Mouse (Mus musculus) lung, postnatal 0 days (tissue): ENCODE data around the gene Agbl4. TPM values are rescaled to one million over a fixed set of nuclear protein-coding genes. Genes with fewer than 3 reads are reported as not detected.

Source experiments
- ATAC-seq: fragments of 200-750 bp; cut with Nextera tagmentation; 2 replicates; pipeline ENCODE4 v1.8.0; 2017; ENCODE audit warnings: moderate library complexity
- DNase-seq: peaks from one replicate; pipeline ENCODE4 v3.0.0-alpha.2; 2016; ENCODE audit warnings: low spot score
- H3K27ac ChIP-seq: fragments of 300-500 bp; sonication (generic); 2 replicates; pipeline ENCODE4 v1.5.1; 2014; ENCODE audit warnings: antibody characterized with exemption, mild to moderate bottlenecking, low read length, mixed read lengths
- H3K27me3 ChIP-seq: fragments of 300-500 bp; sonication (generic); replicated peaks from 2 replicates; pipeline ENCODE4 v1.6.1; 2014; ENCODE audit warnings: low read length, mixed read lengths; ENCODE audit not compliant: insufficient read depth
- H3K36me3 ChIP-seq: fragments of 300-500 bp; sonication (generic); 2 replicates; pipeline ENCODE4 v1.6.1; 2014; ENCODE audit warnings: low read length, mixed read lengths; ENCODE audit not compliant: insufficient read depth
- H3K4me1 ChIP-seq: fragments of 300-500 bp; sonication (generic); 2 replicates; pipeline ENCODE4 v1.6.1; 2014; ENCODE audit warnings: antibody characterized with exemption, low read depth, low read length, mixed read lengths; ENCODE audit not compliant: insufficient read depth
- H3K4me2 ChIP-seq: fragments of 300-500 bp; sonication (generic); replicated peaks from 2 replicates; pipeline ENCODE4 v1.6.1; 2014; ENCODE audit warnings: low read depth, mild to moderate bottlenecking, low read length, moderate library complexity, mixed read lengths
- H3K4me3 ChIP-seq: fragments of 300-500 bp; sonication (generic); 2 replicates; pipeline ENCODE4 v1.5.1; 2014; ENCODE audit warnings: low read depth, low read length
- H3K9ac ChIP-seq: fragments of 300-500 bp; sonication (generic); replicated peaks from 2 replicates; pipeline ENCODE4 v1.6.1; 2014; ENCODE audit warnings: low read depth, mild to moderate bottlenecking
- H3K9me3 ChIP-seq: fragments of 300-500 bp; sonication (generic); 2 replicates; pipeline ENCODE4 v1.6.1; 2016; ENCODE audit warnings: low read length, mixed read lengths
- CTCF ChIP-seq: IDR thresholded peaks from 2 replicates; pipeline ENCODE4 v1.5.1; 2016; ENCODE audit warnings: antibody characterized with exemption, mild to moderate bottlenecking
- EP300 ChIP-seq: IDR thresholded peaks from 2 replicates; pipeline ENCODE4 v1.6.1; 2016; ENCODE audit warnings: antibody characterized with exemption, mild to moderate bottlenecking, control low read depth
- WGBS: fragments of 180-500 bp; shearing (Covaris S2); extraction: QIAGEN DNeasy Blood & Tissue Kit; methylation state at CpG from one replicate; pipeline ENCODE4 v1.1.7; 2014; 5-methylcytosine and 5-hydroxymethylcytosine counted together
- polyA plus RNA-seq: library from polyadenylated mRNA; unstranded; fragments of >200 nt; fragmentation: Nextera tagmentation; extraction: Ambion mirVana; gene quantifications from 2 replicates; pipeline ENCODE4 v1.2.1, GENCODE M21; 2015

The Agbl4 gene
- polyA plus RNA-seq, 1 experiment from 2014 or later, result 0.50 TPM

- DNase-seq, result peak; percentile 60
- peaks cover 4% of the 10 kb centered on the region; the same call in 1 of the 2 replicates for H3K4me1 ChIP-seq
- no peaks in the 10 kb centered on the region for H3K27me3 ChIP-seq
- H3K4me3 ChIP-seq, result no peak overlapping the region
- H3K9me3 ChIP-seq, result no peaks in the 10 kb centered on the region
- H3K36me3 ChIP-seq, result no peaks in the 10 kb centered on the region
- TF ChIP-seq CTCF (no peak), EP300 (peak; percentile 44; the same call in 1 of the 2 replicates)
- peak; percentile 88 for ATAC-seq
- peak overlapping the region; percentile 22; the same call in 1 of the 2 replicates for H3K27ac ChIP-seq
- no peak overlapping the region for H3K9ac ChIP-seq
- no peak overlapping the region; the same call in 1 of the 2 replicates for H3K4me2 ChIP-seq
- WGBS, result 4% methylated on average over 1 of the region's 1 CpGs
These were observed 1266.3 kb downstream of the Agbl4 start for GRCm38 (mm10) chr4:111663730-111664129.

DNA sequence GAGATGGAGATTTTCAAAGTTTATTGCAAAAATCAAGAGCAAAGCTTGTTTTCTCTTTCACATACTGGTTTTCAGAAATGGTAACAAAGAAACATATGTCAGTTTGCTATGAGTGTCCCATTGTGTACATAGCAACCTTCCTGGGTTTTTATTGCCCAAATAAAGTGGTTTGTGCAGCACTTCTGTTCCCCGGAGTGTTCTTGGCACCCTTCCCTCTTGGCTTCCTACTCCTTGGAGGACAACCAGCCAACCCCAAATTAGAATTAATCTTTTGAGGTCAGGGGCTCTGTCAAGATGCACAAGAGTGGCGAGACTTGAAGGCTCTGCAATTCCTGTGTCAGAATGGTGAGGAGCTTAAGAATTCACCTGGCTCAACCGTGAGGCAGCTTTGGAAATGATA lies 1266.7 kb downstream of the Agbl4 start:
- Histone ChIP-seq H3K9me3 (no peaks in the 10 kb centered on the region), H3K36me3 (no peaks in the 10 kb centered on the region), H3K4me2 (no peak overlapping the region; the same call in 1 of the 2 replicates), H3K27me3 (no peaks in the 10 kb centered on the region), H3K27ac (peak overlapping the region; percentile 22; the same call in 1 of the 2 replicates), H3K4me3 (no peak overlapping the region), H3K9ac (no peak overlapping the region), H3K4me1 (peaks cover 4% of the 10 kb centered on the region; the same call in 1 of the 2 replicates)
- DNase-seq (peak; percentile 61), ATAC-seq (peak; percentile 74)
- TF ChIP-seq CTCF (no peak), EP300 (0 out of 2 replicates have a peak, but pooled peaks have one; percentile 22)
- WGBS, result 4% methylated on average over 3 of the region's 3 CpGs

DNA sequence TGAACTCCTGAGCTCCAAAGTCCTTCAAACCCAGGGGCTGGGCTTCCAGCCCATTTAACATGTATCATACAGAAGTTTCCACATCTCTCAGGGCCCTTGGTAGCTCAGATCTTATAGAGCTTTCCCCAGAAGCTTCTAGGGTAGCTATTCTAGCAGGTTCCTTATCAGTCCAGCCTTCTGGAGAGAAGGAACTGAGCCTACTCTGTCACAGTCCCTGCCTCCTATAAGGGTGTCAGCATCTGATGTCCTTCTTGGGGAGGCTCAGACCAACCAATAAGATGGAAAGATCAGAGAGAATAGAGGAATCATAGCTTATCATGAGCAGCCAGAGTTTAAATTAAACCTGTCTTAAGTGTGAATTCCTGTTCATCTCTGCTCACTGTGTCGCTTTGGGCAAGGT lies 1269.3 kb downstream of the Agbl4 start:
- no peak for TF ChIP-seq EP300
- TF ChIP-seq CTCF, result no peak

GRCm38 (mm10) chr4:111669369-111669768 lies 1271.9 kb downstream of the Agbl4 start:
- no peak for DNase-seq
- H3K9me3 ChIP-seq, result no peaks in the 10 kb centered on the region
- H3K27ac ChIP-seq, result no peak overlapping the region
- no peak overlapping the region for H3K4me3 ChIP-seq
- no peaks in the 10 kb centered on the region for H3K27me3 ChIP-seq
- no peaks in the 10 kb centered on the region for H3K4me1 ChIP-seq
- WGBS, result 82% methylated on average over 3 of the region's 3 CpGs
- no peak for ATAC-seq
- H3K4me2 ChIP-seq, result no peak overlapping the region
- TF ChIP-seq CTCF, result no peak
- no peak for TF ChIP-seq EP300
- no peaks in the 10 kb centered on the region for H3K36me3 ChIP-seq
- no peak overlapping the region for H3K9ac ChIP-seq

More for the DNA sequence above, 1269.3 kb downstream of the Agbl4 start:
- H3K27ac ChIP-seq, result no peak overlapping the region
- WGBS, result 52% methylated on average over 1 of the region's 1 CpGs
- H3K9me3 ChIP-seq, result no peaks in the 10 kb centered on the region
- DNase-seq (no peak), ATAC-seq (no peak)
- H3K9ac ChIP-seq, result no peak overlapping the region
- H3K4me3 ChIP-seq, result no peak overlapping the region
- no peak overlapping the region for H3K4me2 ChIP-seq
- H3K27me3 ChIP-seq, result no peaks in the 10 kb centered on the region
- H3K4me1 ChIP-seq, result peaks cover 4% of the 10 kb centered on the region; the same call in 1 of the 2 replicates
- no peaks in the 10 kb centered on the region for H3K36me3 ChIP-seq

DNA sequence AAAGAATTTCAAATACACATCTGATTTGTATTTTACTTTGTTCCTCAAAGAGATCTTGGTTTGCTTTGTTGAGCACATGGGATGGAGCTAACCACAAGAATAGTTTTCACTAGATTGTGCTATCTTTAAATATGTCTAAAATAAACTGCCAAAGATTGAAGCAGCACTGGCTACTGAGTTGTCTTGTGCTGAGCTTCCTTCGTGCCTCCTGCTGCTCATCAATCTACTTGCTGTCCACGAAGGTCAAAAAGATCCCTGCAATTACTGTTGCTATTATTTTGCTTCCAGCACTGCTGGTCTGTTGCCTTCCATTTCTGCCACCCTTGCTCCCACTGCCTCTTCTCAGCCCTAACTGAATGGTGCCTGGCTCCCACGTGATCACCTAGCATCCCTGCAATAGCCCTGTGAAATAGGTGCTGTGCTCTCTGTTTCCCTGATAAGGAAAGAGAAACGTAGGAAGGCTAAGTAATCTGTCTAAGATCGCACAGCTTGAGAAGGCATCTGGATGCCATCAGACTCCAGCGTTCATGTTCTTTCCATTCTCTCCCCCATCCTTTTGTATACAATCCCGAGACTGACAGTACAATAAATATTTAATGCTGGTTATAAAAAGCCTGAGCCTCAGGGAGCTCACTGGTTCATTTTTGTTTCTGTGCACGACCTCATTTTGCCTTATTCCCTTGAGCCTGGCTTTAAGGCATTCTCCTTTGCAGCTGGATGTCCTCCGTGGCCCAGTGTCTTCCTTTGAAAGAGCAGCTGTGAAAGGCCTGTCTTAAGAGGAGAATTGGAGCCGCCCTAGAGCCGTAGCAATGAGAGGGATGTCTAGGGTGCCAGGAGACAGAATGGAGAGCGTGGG lies 1273.3 kb downstream of the Agbl4 start:
- no peak overlapping the region for H3K9ac ChIP-seq
- WGBS, result 21% methylated on average over 12 of the region's 12 CpGs
- H3K27me3 ChIP-seq, result no peaks in the 10 kb centered on the region
- ATAC-seq, result peak; percentile 53
- H3K4me2 ChIP-seq, result no peak overlapping the region
- no peaks in the 10 kb centered on the region for H3K36me3 ChIP-seq
- TF ChIP-seq EP300 (no peak), CTCF (no peak)
- DNase-seq, result peak; percentile 35
- no peak overlapping the region for H3K27ac ChIP-seq
- H3K4me1 ChIP-seq, result no peaks in the 10 kb centered on the region
- H3K9me3 ChIP-seq, result no peaks in the 10 kb centered on the region
- no peak overlapping the region for H3K4me3 ChIP-seq

GRCm38 (mm10) chr4:111671440-111671839 lies 1274.0 kb downstream of the Agbl4 start:
- no peak for DNase-seq
- no peak overlapping the region for H3K9ac ChIP-seq
- H3K4me3 ChIP-seq, result no peak overlapping the region
- WGBS, result 39% methylated on average over 4 of the region's 4 CpGs
- no peaks in the 10 kb centered on the region for H3K36me3 ChIP-seq
- ATAC-seq, result no peak
- H3K4me2 ChIP-seq, result no peak overlapping the region
- no peaks in the 10 kb centered on the region for H3K27me3 ChIP-seq
- TF ChIP-seq CTCF (no peak), EP300 (no peak)
- H3K27ac ChIP-seq, result no peak overlapping the region
- no peaks in the 10 kb centered on the region for H3K4me1 ChIP-seq
- H3K9me3 ChIP-seq, result no peaks in the 10 kb centered on the region
